ENCODE assay signal across 9 mouse cellular contexts in genomic region chr5:41762141-41762946, GRCm38 (mm10). TPM values are rescaled to one million over a fixed set of nuclear protein-coding genes. Genes with fewer than 3 reads are reported as not detected.
DNase-seq lines count a peak whose midpoint lies in the region; ATAC-seq lines count a peak whose summit lies in the region.
"Had no signal": no experiment of that assay in that cellular context is flagged by ENCODE, and none has a peak within 500 bp of the region (broad histone marks: within the 10 kb centered on the region; RNA-seq: fewer than 3 reads in every experiment).

No protein-coding gene starts in this region.

- H3K36me3 ChIP-seq in kidney, embryonic 14.5 days (ENCODE audit: control insufficient read depth, insufficient read depth, low read length), result no peaks in the 10 kb centered on the region
- no peaks in the 10 kb centered on the region for H3K36me3 ChIP-seq in embryonic facial prominence, embryonic 10.5 days (replicated peaks)
- no peaks in the 10 kb centered on the region for H3K36me3 ChIP-seq in intestine, embryonic 15.5 days
- no peaks in the 10 kb centered on the region for H3K36me3 ChIP-seq in neural tube, embryonic 13.5 days

- H3K27me3 ChIP-seq in kidney, embryonic 14.5 days (ENCODE audit: control insufficient read depth, insufficient read depth, low read length), result peaks cover 90% of the 10 kb centered on the region
- H3K27me3 ChIP-seq in embryonic facial prominence, embryonic 10.5 days (replicated peaks; ENCODE audit: low read depth, poor library complexity, severe bottlenecking), result peaks cover 100% of the 10 kb centered on the region
- H3K27me3 ChIP-seq in intestine, embryonic 15.5 days (replicated peaks), result peaks cover 77% of the 10 kb centered on the region
- H3K27me3 ChIP-seq in neural tube, embryonic 13.5 days, result peaks cover 96% of the 10 kb centered on the region

- 0 out of 2 replicates have a peak overlapping the region, but pooled peaks have one; percentile 10 for H3K4me2 ChIP-seq in kidney, embryonic 14.5 days (replicated peaks; ENCODE audit: low read depth, low read length)
- H3K4me2 ChIP-seq in intestine, embryonic 15.5 days (replicated peaks), result peak overlapping the region; percentile 80
- peak overlapping the region; percentile 28 for H3K4me2 ChIP-seq in neural tube, embryonic 13.5 days

- no peak overlapping the region for H3K9ac ChIP-seq in kidney, embryonic 14.5 days (ENCODE audit: low read depth, low read length)
- peak overlapping the region; percentile 50 for H3K9ac ChIP-seq in intestine, embryonic 15.5 days
- no peak overlapping the region for H3K9ac ChIP-seq in neural tube, embryonic 13.5 days

- H3K4me1 ChIP-seq in kidney, embryonic 14.5 days (ENCODE audit: control insufficient read depth, insufficient read depth, low read length), result peaks cover 11% of the 10 kb centered on the region; the same call in 1 of the 2 replicates
- H3K4me1 ChIP-seq in embryonic facial prominence, embryonic 10.5 days, result peaks cover 40% of the 10 kb centered on the region
- peaks cover 18% of the 10 kb centered on the region for H3K4me1 ChIP-seq in intestine, embryonic 15.5 days (replicated peaks)
- peaks cover 37% of the 10 kb centered on the region for H3K4me1 ChIP-seq in neural tube, embryonic 13.5 days (replicated peaks)

- H3K9me3 ChIP-seq in kidney, embryonic 14.5 days (ENCODE audit: control insufficient read depth, low read length), result no peaks in the 10 kb centered on the region
- H3K9me3 ChIP-seq in embryonic facial prominence, embryonic 10.5 days, result no peaks in the 10 kb centered on the region
- no peaks in the 10 kb centered on the region for H3K9me3 ChIP-seq in intestine, embryonic 15.5 days
- H3K9me3 ChIP-seq in neural tube, embryonic 13.5 days, result no peaks in the 10 kb centered on the region

- H3K4me3 ChIP-seq in kidney, embryonic 14.5 days (ENCODE audit: low read length), result peak overlapping the region; percentile 3; the same call in 1 of the 2 replicates
- peak overlapping the region; percentile 61 for H3K4me3 ChIP-seq in embryonic facial prominence, embryonic 10.5 days
- peak overlapping the region; percentile 54 for H3K4me3 ChIP-seq in intestine, embryonic 15.5 days (replicated peaks)
- peak overlapping the region; percentile 36 for H3K4me3 ChIP-seq in neural tube, embryonic 13.5 days

- 1% methylated on average over 27 of the region's 27 CpGs for WGBS in kidney, embryonic 14.5 days
- WGBS in embryonic facial prominence, embryonic 10.5 days, result 1% methylated on average over 27 of the region's 27 CpGs
- 11% methylated on average over 27 of the region's 27 CpGs for WGBS in intestine, embryonic 15.5 days
- 2% methylated on average over 27 of the region's 27 CpGs for WGBS in neural tube, embryonic 13.5 days

- no peak for DNase-seq in kidney, postnatal 4 days
- no peak for DNase-seq in embryonic facial prominence, embryonic 10.5 days (ENCODE audit: low spot score)
- DNase-seq in adrenal gland, postnatal 36 days, result no peak
- no peak for DNase-seq in right cerebral cortex, postnatal 14 days
- no peak for DNase-seq in thymus, postnatal 14 days

- H3K27ac ChIP-seq in kidney, embryonic 14.5 days (ENCODE audit: low read depth, low read length), result no peak overlapping the region
- H3K27ac ChIP-seq in embryonic facial prominence, embryonic 10.5 days (replicated peaks), result 0 out of 2 replicates have a peak overlapping the region, but pooled peaks have one; percentile 14
- H3K27ac ChIP-seq in intestine, embryonic 15.5 days, result no peak overlapping the region
- H3K27ac ChIP-seq in neural tube, embryonic 13.5 days (replicated peaks), result no peak overlapping the region

- ATAC-seq in kidney, embryonic 14.5 days (ENCODE audit: low FRiP score, low TSS enrichment), result no peak
- ATAC-seq in intestine, embryonic 15.5 days, result no peak
- ATAC-seq in neural tube, embryonic 13.5 days (ENCODE audit: low read depth), result no peak

RNA-seq across cellular contexts. Expression of gene Nkx3-2, which starts 2.0 kb away (rescaled TPM):
- polyA plus RNA-seq in kidney, embryonic 14.5 days (2014; fragmentation: Nextera tagmentation; extraction: Ambion mirVana), result not detected in 2 replicates
- 1.9 and 2.2 TPM in 2 replicates for polyA plus RNA-seq in embryonic facial prominence, embryonic 10.5 days (2016; fragmentation: Nextera tagmentation; extraction: Ambion mirVana)
- polyA plus RNA-seq in intestine, embryonic 15.5 days (2015; fragmentation: Nextera tagmentation; extraction: Ambion mirVana), result 2.6 and 2.9 TPM in 2 replicates
- 0.22 and 1.2 TPM in 2 replicates for polyA plus RNA-seq in neural tube, embryonic 13.5 days (2015; fragmentation: Nextera tagmentation; extraction: Ambion mirVana)
- not detected for total RNA-seq in adrenal gland, postnatal 36 days (2021)
- polyA plus RNA-seq: cortical plate, adult 2 months had no signal

RNA-seq across cellular contexts. Expression of gene Rab28, which starts 54.4 kb away (rescaled TPM):
- 59.7 and 61.8 TPM in 2 replicates for polyA plus RNA-seq in kidney, embryonic 14.5 days (2014; fragmentation: Nextera tagmentation; extraction: Ambion mirVana)
- 66.5 and 67.6 TPM in 2 replicates for polyA plus RNA-seq in embryonic facial prominence, embryonic 10.5 days (2016; fragmentation: Nextera tagmentation; extraction: Ambion mirVana)
- polyA plus RNA-seq in intestine, embryonic 15.5 days (2015; fragmentation: Nextera tagmentation; extraction: Ambion mirVana), result 55.5 and 58.8 TPM in 2 replicates
- 68.3 and 69.3 TPM in 2 replicates for polyA plus RNA-seq in neural tube, embryonic 13.5 days (2015; fragmentation: Nextera tagmentation; extraction: Ambion mirVana)
- total RNA-seq in adrenal gland, postnatal 36 days (2021), result 10 to 100 TPM; 55.6 to 60.9 TPM

Comparison
In these comparisons a context has a peak if more than half of its experiments do, and no peak if none do; other contexts are left out.
1. H3K4me2 ChIP-seq: peak in every context shown above with its lines; median percentile 80 in intestine, embryonic 15.5 days; 28 in neural tube, embryonic 13.5 days; 10 in kidney, embryonic 14.5 days.
2. H3K4me3 ChIP-seq: peak in every context shown above with its lines; median percentile 61 in embryonic facial prominence, embryonic 10.5 days; 54 in intestine, embryonic 15.5 days; 36 in neural tube, embryonic 13.5 days; 3 in kidney, embryonic 14.5 days.